Mouse (Mus musculus) T-helper 2 cell (primary cell): ENCODE measurements around the gene Rnf166.

Source experiments
- in situ Hi-C: fragments of 300-600 bp; cut with MboI, MseI; formaldehyde crosslinking; loops from one replicate; pipeline ENCODE4 v1.15.1; 2025; ENCODE audit warnings: high pct_unique_total_duplicates

Gene Rnf166

GRCm38 (mm10) chr8:122470691-122471090, 5.2 kb downstream of the Rnf166 start:
- in situ Hi-C loops: loop anchor here (5.0 kb wide), 1 partner anchor 33 kb away; no protein-coding TSS in a partner anchor

- in situ Hi-C loops: loop anchor here (5.0 kb wide), 1 partner anchor 33 kb away; no protein-coding TSS in a partner anchor
These were observed 5.9 kb downstream of the Rnf166 start for GRCm38 (mm10) chr8:122469965-122470364.

- in situ Hi-C loops: no loop called here
These were observed 6.5 kb downstream of the Rnf166 start for GRCm38 (mm10) chr8:122469407-122469806.

- in situ Hi-C loops: no loop called here
These were observed 8.0 kb downstream of the Rnf166 start for GRCm38 (mm10) chr8:122467816-122468215.

- in situ Hi-C loops: no loop called here
These were observed 10.9 kb downstream of the Rnf166 start for GRCm38 (mm10) chr8:122464985-122465384.

- in situ Hi-C loops: no loop called here
These were observed 11.9 kb downstream of the Rnf166 start for GRCm38 (mm10) chr8:122463651-122464640.

GRCm38 (mm10) chr8:122462510-122462909, 13.4 kb downstream of the Rnf166 start:
- in situ Hi-C loops: no loop called here

GRCm38 (mm10) chr8:122461473-122462148, 14.3 kb downstream of the Rnf166 start:
- in situ Hi-C loops: no loop called here

GRCm38 (mm10) chr8:122460524-122461472, 15.1 kb downstream of the Rnf166 start, which contains the start of gene Snai3:
Snai3 (minus strand) TSS chr8:122460733.
- in situ Hi-C loops: no loop called here

GRCm38 (mm10) chr8:122459990-122460389, 15.9 kb downstream of the Rnf166 start:
- in situ Hi-C loops: no loop called here

- in situ Hi-C loops: no loop called here
These were observed 16.5 kb downstream of the Rnf166 start for GRCm38 (mm10) chr8:122459218-122459900.

- in situ Hi-C loops: no loop called here
These were observed 18.7 kb downstream of the Rnf166 start for GRCm38 (mm10) chr8:122457171-122457570.

- in situ Hi-C loops: no loop called here
These were observed 21.5 kb downstream of the Rnf166 start for GRCm38 (mm10) chr8:122454409-122454808.

- in situ Hi-C loops: no loop called here
These were observed 23.7 kb downstream of the Rnf166 start for GRCm38 (mm10) chr8:122452154-122452553.

GRCm38 (mm10) chr8:122451161-122451703, 24.6 kb downstream of the Rnf166 start:
- in situ Hi-C loops: no loop called here

GRCm38 (mm10) chr8:122445203-122445602, 30.7 kb downstream of the Rnf166 start:
- in situ Hi-C loops: no loop called here

- in situ Hi-C loops: no loop called here
These were observed 31.7 kb downstream of the Rnf166 start for GRCm38 (mm10) chr8:122444058-122444748.

- in situ Hi-C loops: no loop called here
These were observed 32.4 kb downstream of the Rnf166 start, which contains the start of gene Mvd for GRCm38 (mm10) chr8:122443262-122444006. Mvd (minus strand) TSS chr8:122443422.

- in situ Hi-C loops: no loop called here
These were observed 33.1 kb downstream of the Rnf166 start for GRCm38 (mm10) chr8:122442781-122443180.
